Comparison of ENCODE assay signal across 19 mouse cellular contexts in genomic region chr8:100451231-100451630, GRCm38 (mm10).
DNase-seq lines count a peak whose midpoint lies in the region; ATAC-seq lines count a peak whose summit lies in the region.
"Had no signal": no experiment of that assay in that cellular context is flagged by ENCODE, and none has a peak within 500 bp of the region (broad histone marks: within the 10 kb centered on the region; RNA-seq: fewer than 3 reads in every experiment).

No protein-coding gene starts in this region.

- no peaks in the 10 kb centered on the region for H3K36me3 ChIP-seq in hindbrain, embryonic 14.5 days (replicated peaks; ENCODE audit: control insufficient read depth, insufficient read depth)
- H3K36me3 ChIP-seq: embryonic facial prominence, embryonic 13.5 days; forebrain, embryonic 12.5 days; heart, embryonic 15.5 days; hindbrain, embryonic 15.5 days had no signal

- H3K9me3 ChIP-seq in hindbrain, embryonic 14.5 days (ENCODE audit: control insufficient read depth, low read length) = no peaks in the 10 kb centered on the region
- H3K9me3 ChIP-seq: embryonic facial prominence, embryonic 13.5 days; forebrain, embryonic 12.5 days; heart, embryonic 15.5 days; hindbrain, embryonic 15.5 days had no signal

- no peaks in the 10 kb centered on the region for H3K4me1 ChIP-seq in hindbrain, embryonic 14.5 days (replicated peaks; ENCODE audit: control insufficient read depth, insufficient read depth, low read length)
- H3K4me1 ChIP-seq: embryonic facial prominence, embryonic 13.5 days; forebrain, embryonic 12.5 days; heart, embryonic 15.5 days; hindbrain, embryonic 15.5 days had no signal

- H3K4me2 ChIP-seq in hindbrain, embryonic 14.5 days (replicated peaks) = no peak overlapping the region
- H3K4me2 ChIP-seq: embryonic facial prominence, embryonic 13.5 days; forebrain, embryonic 12.5 days; heart, embryonic 11.5 days; heart, embryonic 15.5 days; hindbrain, embryonic 15.5 days had no signal

- ATAC-seq in hindbrain, embryonic 14.5 days (ENCODE audit: low FRiP score) = no peak
- ATAC-seq: forebrain, embryonic 16.5 days; intestine, embryonic 16.5 days had no signal

- no peak overlapping the region for H3K4me3 ChIP-seq in hindbrain, embryonic 14.5 days (replicated peaks; ENCODE audit: low read length)
- H3K4me3 ChIP-seq: embryonic facial prominence, embryonic 13.5 days; forebrain, embryonic 12.5 days; heart, adult 2 months; heart, embryonic 15.5 days; hindbrain, embryonic 15.5 days had no signal

- no peak overlapping the region for H3K27ac ChIP-seq in hindbrain, embryonic 14.5 days
- H3K27ac ChIP-seq: embryonic facial prominence, embryonic 13.5 days; forebrain, embryonic 12.5 days; heart, adult 2 months; heart, embryonic 15.5 days; hindbrain, embryonic 15.5 days had no signal

- peak; percentile 2 to 9 for DNase-seq in cerebellum, postnatal 14 days
- no peak for DNase-seq in cerebellum, postnatal 25 days
- DNase-seq in Muller cell, postnatal 12 days (ENCODE audit: inconsistent ontology term) = peak; percentile 42
- DNase-seq in adrenal gland, adult 8-10 months = peak; percentile 68
- peak; percentile 22 to 65 for DNase-seq in adrenal gland, postnatal 36 days
- no peak for DNase-seq in hindbrain, embryonic 14.5 days (ENCODE audit: low spot score)
- DNase-seq: cerebellum, adult 2 months; cerebellum, postnatal 36 days; gastrocnemius, postnatal 14 days; heart, adult 2 months; heart, postnatal 14 days had no signal

- no peaks in the 10 kb centered on the region for H3K27me3 ChIP-seq in hindbrain, embryonic 14.5 days (ENCODE audit: control insufficient read depth, insufficient read depth, low read length)
- H3K27me3 ChIP-seq: CH12.LX; embryonic facial prominence, embryonic 13.5 days; forebrain, embryonic 12.5 days; heart, embryonic 15.5 days; hindbrain, embryonic 15.5 days had no signal

- WGBS in hindbrain, embryonic 14.5 days = 55% methylated on average over 2 of the region's 2 CpGs

- H3K9ac ChIP-seq in hindbrain, embryonic 14.5 days = no peak overlapping the region
- H3K9ac ChIP-seq: embryonic facial prominence, embryonic 13.5 days; forebrain, embryonic 12.5 days; heart, embryonic 15.5 days; hindbrain, embryonic 15.5 days had no signal

Comparison
In these comparisons a context has a peak if more than half of its experiments do, and no peak if none do; other contexts are left out.
1. DNase-seq: peak in cerebellum, postnatal 14 days (2 of 2), Muller cell, postnatal 12 days (single experiment), adrenal gland, adult 8-10 months (single experiment) and adrenal gland, postnatal 36 days (2 of 2); none in cerebellum, postnatal 25 days (0 of 2) and hindbrain, embryonic 14.5 days (single experiment).